Mouse (Mus musculus): ENCODE data around the gene Garnl3.

DNA sequence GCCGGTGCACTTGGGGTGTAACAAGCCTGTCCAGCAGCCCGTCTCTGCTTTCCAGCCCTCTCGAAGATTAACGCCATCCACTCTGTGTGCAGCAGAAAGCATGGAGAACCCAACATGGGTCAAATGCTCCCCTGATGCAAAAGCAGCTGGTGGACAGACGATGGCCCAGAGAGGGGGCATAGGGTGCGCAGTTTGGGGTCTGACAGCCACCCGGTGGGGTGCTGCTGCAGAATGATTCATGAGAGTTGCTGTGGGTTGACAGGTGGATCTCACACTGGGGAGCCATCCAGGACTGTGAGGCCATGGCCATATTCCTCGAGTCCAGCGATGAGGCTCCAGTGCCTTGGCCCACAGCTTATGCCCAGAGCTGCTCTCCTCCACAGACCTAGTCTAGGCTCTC lies 5.8 kb upstream of the Garnl3 start:
- TF ChIP-seq CTCF (IDR thresholded peaks at IDR 0.05; ENCODE audit: low read depth, low read length) (no peak), GATA1 (IDR thresholded peaks at IDR 0.05; ENCODE audit: borderline replicate concordance, low read length) (no peak)
